Mouse (Mus musculus) neural tube, embryonic 11.5 days (tissue): Measurements from ENCODE around the gene Ift52. TPM values are rescaled to one million over a fixed set of nuclear protein-coding genes. Genes with fewer than 3 reads are reported as not detected.

Experiments used
- ATAC-seq: fragments of 200-750 bp; cut with Nextera tagmentation; 2 replicates; pipeline ENCODE4 v1.8.0; 2017; ENCODE audit warnings: moderate number of reproducible peaks, mild to moderate bottlenecking, moderate TSS enrichment, moderate library complexity; ENCODE audit not compliant: insufficient read depth, low FRiP score, low TSS enrichment
- DNase-seq: peaks from one replicate; pipeline ENCODE4 v3.0.0-alpha.2; 2015; ENCODE audit warnings: low spot score
- H3K27ac ChIP-seq: fragments of 300-500 bp; sonication (generic); 2 replicates; pipeline ENCODE4 v1.5.1; 2014; ENCODE audit warnings: low read depth, mild to moderate bottlenecking, low read length
- H3K27me3 ChIP-seq: fragments of 300-500 bp; sonication (generic); 2 replicates; pipeline ENCODE4 v1.6.1; 2014; ENCODE audit warnings: mild to moderate bottlenecking, low read length, mixed read lengths; ENCODE audit not compliant: control insufficient read depth, insufficient read depth
- H3K36me3 ChIP-seq: fragments of 300-500 bp; sonication (generic); 2 replicates; pipeline ENCODE4 v1.6.1; 2014; ENCODE audit warnings: mild to moderate bottlenecking, low read length, moderate library complexity, mixed read lengths; ENCODE audit not compliant: control insufficient read depth, insufficient read depth
- H3K4me1 ChIP-seq: fragments of 300-500 bp; sonication (generic); 2 replicates; pipeline ENCODE4 v1.6.1; 2014; ENCODE audit warnings: low read length, mixed read lengths; ENCODE audit not compliant: control insufficient read depth, insufficient read depth
- H3K4me2 ChIP-seq: fragments of 300-500 bp; sonication (generic); 2 replicates; pipeline ENCODE4 v1.6.1; 2014; ENCODE audit warnings: low read depth, mild to moderate bottlenecking, moderate library complexity
- H3K4me3 ChIP-seq: fragments of 300-500 bp; sonication (generic); 2 replicates; pipeline ENCODE4 v1.5.1; 2014; ENCODE audit warnings: low read depth, low read length
- H3K9ac ChIP-seq: fragments of 300-500 bp; sonication (generic); 2 replicates; pipeline ENCODE4 v1.6.1; 2014; ENCODE audit warnings: mild to moderate bottlenecking, low read length
- H3K9me3 ChIP-seq: fragments of 300-500 bp; sonication (generic); 2 replicates; pipeline ENCODE4 v1.6.1; 2016; ENCODE audit warnings: low read length; ENCODE audit not compliant: control insufficient read depth
- WGBS: fragments of 180-500 bp; shearing (Covaris S2); extraction: QIAGEN DNeasy Blood & Tissue Kit; methylation state at CpG from one replicate; pipeline ENCODE4 v1.1.7; 2014; 5-methylcytosine and 5-hydroxymethylcytosine counted together
- polyA plus RNA-seq: library from polyadenylated mRNA; unstranded; fragments of >200 nt; fragmentation: Nextera tagmentation; extraction: Ambion mirVana; gene quantifications from 2 replicates; pipeline ENCODE4 v1.2.1, GENCODE M21; 2014

Gene Ift52
- polyA plus RNA-seq, 1 experiment from 2014 or later: 55.3 TPM

- H3K4me2 ChIP-seq: peak overlapping the region; percentile 32
- H3K27ac ChIP-seq: no peak overlapping the region
- H3K9me3 ChIP-seq: no peaks in the 10 kb centered on the region
- ATAC-seq (peak; percentile 72), DNase-seq (peak; percentile 69)
- no peaks in the 10 kb centered on the region for H3K27me3 ChIP-seq
- no peaks in the 10 kb centered on the region for H3K36me3 ChIP-seq
- WGBS: 36% methylated on average over 18 of the region's 18 CpGs
- no peaks in the 10 kb centered on the region for H3K4me1 ChIP-seq
- H3K4me3 ChIP-seq: no peak overlapping the region
- H3K9ac ChIP-seq: no peak overlapping the region
Observed at GRCm38 (mm10) chr2:162998528-162999230, 18.5 kb upstream of the Ift52 start.

- no peak overlapping the region for H3K4me3 ChIP-seq
- no peak overlapping the region for H3K27ac ChIP-seq
- ATAC-seq (no peak), DNase-seq (peak; percentile 44)
- no peaks in the 10 kb centered on the region for H3K36me3 ChIP-seq
- H3K9ac ChIP-seq: no peak overlapping the region
- H3K4me1 ChIP-seq: no peaks in the 10 kb centered on the region
- H3K4me2 ChIP-seq: no peak overlapping the region
- WGBS: 27% methylated on average over 3 of the region's 3 CpGs
- no peaks in the 10 kb centered on the region for H3K27me3 ChIP-seq
- H3K9me3 ChIP-seq: no peaks in the 10 kb centered on the region
Observed at GRCm38 (mm10) chr2:162999744-163000143, 17.4 kb upstream of the Ift52 start.

GRCm38 (mm10) chr2:163001071-163001470 is 16.1 kb upstream of the Ift52 start:
- ATAC-seq (no peak), DNase-seq (no peak)
- no peak overlapping the region for H3K9ac ChIP-seq
- H3K27me3 ChIP-seq: no peaks in the 10 kb centered on the region
- no peak overlapping the region for H3K4me2 ChIP-seq
- no peak overlapping the region for H3K4me3 ChIP-seq
- H3K4me1 ChIP-seq: no peaks in the 10 kb centered on the region
- no peak overlapping the region for H3K27ac ChIP-seq
- no peaks in the 10 kb centered on the region for H3K36me3 ChIP-seq
- 83% methylated on average over 1 of the region's 1 CpGs for WGBS
- H3K9me3 ChIP-seq: no peaks in the 10 kb centered on the region

- no peaks in the 10 kb centered on the region for H3K4me1 ChIP-seq
- H3K27ac ChIP-seq: no peak overlapping the region
- no peak overlapping the region for H3K4me2 ChIP-seq
- no peaks in the 10 kb centered on the region for H3K36me3 ChIP-seq
- no peak for DNase-seq
- no peaks in the 10 kb centered on the region for H3K9me3 ChIP-seq
- no peaks in the 10 kb centered on the region for H3K27me3 ChIP-seq
- 79% methylated on average over 4 of the region's 4 CpGs for WGBS
- ATAC-seq: no peak
- H3K4me3 ChIP-seq: no peak overlapping the region
- H3K9ac ChIP-seq: no peak overlapping the region
Observed at GRCm38 (mm10) chr2:163007299-163007698, 9.9 kb upstream of the Ift52 start.

GRCm38 (mm10) chr2:163031289-163031688 is 14.1 kb downstream of the Ift52 start:
- no peak overlapping the region for H3K4me3 ChIP-seq
- no peak overlapping the region for H3K4me2 ChIP-seq
- H3K9ac ChIP-seq: no peak overlapping the region
- no peaks in the 10 kb centered on the region for H3K4me1 ChIP-seq
- no peaks in the 10 kb centered on the region for H3K9me3 ChIP-seq
- no peaks in the 10 kb centered on the region for H3K27me3 ChIP-seq
- H3K36me3 ChIP-seq: peaks cover 7% of the 10 kb centered on the region
- ATAC-seq (no peak), DNase-seq (no peak)
- WGBS: 88% methylated on average over 5 of the region's 5 CpGs
- H3K27ac ChIP-seq: no peak overlapping the region

- no peaks in the 10 kb centered on the region for H3K4me1 ChIP-seq
- DNase-seq (no peak), ATAC-seq (no peak)
- H3K27me3 ChIP-seq: no peaks in the 10 kb centered on the region
- WGBS: 79% methylated on average over 2 of the region's 2 CpGs
- no peaks in the 10 kb centered on the region for H3K9me3 ChIP-seq
- no peak overlapping the region for H3K9ac ChIP-seq
- H3K4me3 ChIP-seq: no peak overlapping the region
- H3K4me2 ChIP-seq: no peak overlapping the region
- peaks cover 7% of the 10 kb centered on the region for H3K36me3 ChIP-seq
- no peak overlapping the region for H3K27ac ChIP-seq
Observed at GRCm38 (mm10) chr2:163031757-163032156, 14.6 kb downstream of the Ift52 start.

- DNase-seq (no peak), ATAC-seq (no peak)
- no peak overlapping the region for H3K4me2 ChIP-seq
- no peaks in the 10 kb centered on the region for H3K27me3 ChIP-seq
- no peak overlapping the region for H3K27ac ChIP-seq
- peaks cover 7% of the 10 kb centered on the region for H3K36me3 ChIP-seq
- no peak overlapping the region for H3K9ac ChIP-seq
- no peaks in the 10 kb centered on the region for H3K9me3 ChIP-seq
- WGBS: 57% methylated on average over 4 of the region's 4 CpGs
- no peaks in the 10 kb centered on the region for H3K4me1 ChIP-seq
- H3K4me3 ChIP-seq: no peak overlapping the region
Observed at GRCm38 (mm10) chr2:163032622-163033021, 15.5 kb downstream of the Ift52 start.

- no peaks in the 10 kb centered on the region for H3K27me3 ChIP-seq
- H3K4me3 ChIP-seq: no peak overlapping the region
- DNase-seq (no peak), ATAC-seq (no peak)
- H3K4me2 ChIP-seq: no peak overlapping the region
- H3K9me3 ChIP-seq: no peaks in the 10 kb centered on the region
- H3K9ac ChIP-seq: no peak overlapping the region
- no peaks in the 10 kb centered on the region for H3K4me1 ChIP-seq
- WGBS: 91% methylated on average over 7 of the region's 7 CpGs
- peaks cover 10% of the 10 kb centered on the region for H3K36me3 ChIP-seq
- H3K27ac ChIP-seq: no peak overlapping the region
Observed at GRCm38 (mm10) chr2:163039940-163040339, 22.8 kb downstream of the Ift52 start.

- Histone ChIP-seq H3K27ac (no peak overlapping the region), H3K9ac (no peak overlapping the region), H3K36me3 (peaks cover 4% of the 10 kb centered on the region), H3K4me2 (no peak overlapping the region), H3K27me3 (no peaks in the 10 kb centered on the region), H3K4me1 (no peaks in the 10 kb centered on the region), H3K4me3 (no peak overlapping the region), H3K9me3 (no peaks in the 10 kb centered on the region)
- ATAC-seq (no peak), DNase-seq (peak; percentile 80)
- 5% methylated on average over 10 of the region's 10 CpGs for WGBS
Observed at GRCm38 (mm10) chr2:163048125-163048524, 31.0 kb downstream of the Ift52 start.
